Mouse (Mus musculus) adrenal gland (tissue): ENCODE measurements around the gene Gnao1.

Source experiments
- intact Hi-C: fragments of 180-260 bp; cut with DNase I; formaldehyde crosslinking; loops from one replicate; pipeline ENCODE4 v1.15.1; 2025
- microRNA-seq, 2 experiments: library from miRNA; unstranded; fragments of <30 nt; microRNA quantifications; one replicate each; pipeline ENCODE4; 2019

The Gnao1 gene

GRCm38 (mm10) chr8:93984731-93985130 is 175.0 kb downstream of the Gnao1 start:
- intact Hi-C loops = no loop called here

GRCm38 (mm10) chr8:93989739-93990138 is 180.0 kb downstream of the Gnao1 start:
- intact Hi-C loops = no loop called here

GRCm38 (mm10) chr8:93998961-93999360 is 189.2 kb downstream of the Gnao1 start:
- intact Hi-C loops = no loop called here

- intact Hi-C loops = no loop called here
Observed at GRCm38 (mm10) chr8:94004139-94004538, 194.4 kb downstream of the Gnao1 start.

- intact Hi-C loops = no loop called here
Observed at GRCm38 (mm10) chr8:94009243-94009845, 199.6 kb downstream of the Gnao1 start.

GRCm38 (mm10) chr8:94010101-94010705 is 200.4 kb downstream of the Gnao1 start:
- intact Hi-C loops = loop anchor here (2.0 kb wide), 1 partner anchor 31 kb away; no protein-coding TSS in a partner anchor

GRCm38 (mm10) chr8:94011076-94012012 is 201.6 kb downstream of the Gnao1 start:
- intact Hi-C loops = loop anchor here (2.0 kb wide), 1 partner anchor 33 kb away; no protein-coding TSS in a partner anchor

GRCm38 (mm10) chr8:94012013-94012951 is 202.5 kb downstream of the Gnao1 start, which contains the start of gene Amfr:
Gene Amfr, minus strand, starts transcription at chr8:94012842.
- intact Hi-C loops = no loop called here

GRCm38 (mm10) chr8:94013026-94013612 is 203.4 kb downstream of the Gnao1 start:
- intact Hi-C loops = no loop called here

Small RNA genes lying within 50 kb of the gene (microRNA-seq; reads per million reads assigned to microRNA genes)
- gene Gm24159 = 0 reads per million in 2 experiments
